Mouse (Mus musculus) liver, postnatal 0 days (tissue): Measurements from ENCODE around the gene Cxcr5. TPM values are rescaled to one million over a fixed set of nuclear protein-coding genes. Genes with fewer than 3 reads are reported as not detected.
A peak's percentile ranks its signal among the peaks of the same experiment; 100 is the strongest.

ENCODE experiments used
- ATAC-seq: fragments of 200-750 bp; cut with Nextera tagmentation; 2 replicates; pipeline ENCODE4 v1.8.0; 2017; ENCODE audit warnings: mild to moderate bottlenecking, moderate library complexity
- DNase-seq: peaks from one replicate; pipeline ENCODE4 v3.0.0-alpha.2; 2016
- H3K27ac ChIP-seq: fragments of 300-500 bp; sonication (generic); 2 replicates; pipeline ENCODE4 v1.5.1; 2014; ENCODE audit warnings: antibody characterized with exemption, moderate library complexity, mild to moderate bottlenecking, low read depth
- H3K27me3 ChIP-seq: fragments of 300-500 bp; sonication (generic); 2 replicates; pipeline ENCODE4 v1.6.1; 2014; ENCODE audit warnings: low read length, control low read depth, mixed read lengths; ENCODE audit not compliant: insufficient read depth
- H3K36me3 ChIP-seq: fragments of 300-500 bp; sonication (generic); replicated peaks from 2 replicates; pipeline ENCODE4 v1.6.1; 2014; ENCODE audit warnings: mild to moderate bottlenecking, control low read depth, low read length, moderate library complexity, mixed read lengths; ENCODE audit not compliant: insufficient read depth
- H3K4me1 ChIP-seq: fragments of 300-500 bp; sonication (generic); 2 replicates; pipeline ENCODE4 v1.6.1; 2014; ENCODE audit warnings: antibody characterized with exemption, mild to moderate bottlenecking, control low read depth; ENCODE audit not compliant: insufficient read depth
- H3K4me2 ChIP-seq: fragments of 300-500 bp; sonication (generic); 2 replicates; pipeline ENCODE4 v1.6.1; 2014; ENCODE audit warnings: low read depth, mild to moderate bottlenecking, low read length, moderate library complexity, mixed read lengths
- H3K4me3 ChIP-seq: fragments of 300-500 bp; sonication (generic); 2 replicates; pipeline ENCODE4 v1.5.1; 2014; ENCODE audit warnings: low read depth, low read length
- H3K9ac ChIP-seq: fragments of 300-500 bp; sonication (generic); replicated peaks from 2 replicates; pipeline ENCODE4 v1.6.1; 2014; ENCODE audit warnings: mild to moderate bottlenecking, moderate library complexity
- H3K9me3 ChIP-seq: fragments of 300-500 bp; sonication (generic); 2 replicates; pipeline ENCODE4 v1.6.1; 2016; ENCODE audit warnings: mild to moderate bottlenecking, control low read depth, low read length, mixed read lengths
- CTCF ChIP-seq: sonication (generic); IDR thresholded peaks from 2 replicates; pipeline ENCODE4 v1.5.1; 2016; ENCODE audit warnings: antibody characterized with exemption, low read depth
- EP300 ChIP-seq: IDR thresholded peaks from 2 replicates; pipeline ENCODE4 v1.6.1; 2016; ENCODE audit warnings: antibody characterized with exemption, low read depth, mild to moderate bottlenecking
- WGBS: fragments of 180-500 bp; shearing (Covaris S2); extraction: QIAGEN DNeasy Blood & Tissue Kit; methylation state at CpG from one replicate; pipeline ENCODE4 v1.1.7; 2014; ENCODE audit not compliant: insufficient replicate concordance; 5-methylcytosine and 5-hydroxymethylcytosine counted together
- polyA plus RNA-seq: library from polyadenylated mRNA; unstranded; fragments of >200 nt; fragmentation: Nextera tagmentation; extraction: Ambion mirVana; gene quantifications from 2 replicates; pipeline ENCODE4 v1.2.1, GENCODE M21; 2015

Gene Cxcr5
- polyA plus RNA-seq, 1 experiment from 2014 or later, result 0.55 TPM

- Histone ChIP-seq H3K9me3 (no peaks in the 10 kb centered on the region), H3K36me3 (no peaks in the 10 kb centered on the region), H3K27ac (peak overlapping the region; percentile 80), H3K4me3 (peak overlapping the region; percentile 70), H3K4me1 (peaks cover 61% of the 10 kb centered on the region), H3K9ac (peak overlapping the region; percentile 85), H3K4me2 (peak overlapping the region; percentile 92), H3K27me3 (peaks cover 12% of the 10 kb centered on the region; the same call in 1 of the 2 replicates)
- WGBS, result under 1% methylated on average over 12 of the region's 12 CpGs
- ATAC-seq, result peak; percentile 20; the same call in 1 of the 2 replicates
- peak; percentile 50 for DNase-seq
- no peak for TF ChIP-seq EP300
Measured at GRCm38 (mm10) chr9:44483510-44484044, 78.1 kb downstream of the Cxcr5 start.

- peaks cover 61% of the 10 kb centered on the region for H3K4me1 ChIP-seq
- H3K27me3 ChIP-seq, result peaks cover 12% of the 10 kb centered on the region; the same call in 1 of the 2 replicates
- WGBS, result under 1% methylated on average over 38 of the region's 39 CpGs
- no peaks in the 10 kb centered on the region for H3K9me3 ChIP-seq
- H3K9ac ChIP-seq, result peak overlapping the region; percentile 85
- H3K4me2 ChIP-seq, result peak overlapping the region; percentile 92
- H3K36me3 ChIP-seq, result no peaks in the 10 kb centered on the region
- no peak for ATAC-seq
- H3K27ac ChIP-seq, result peak overlapping the region; percentile 80
- DNase-seq, result no peak
- peak overlapping the region; percentile 70 for H3K4me3 ChIP-seq
- TF ChIP-seq EP300, result no peak
- no peak for TF ChIP-seq CTCF
Measured at GRCm38 (mm10) chr9:44483041-44483509, 78.6 kb downstream of the Cxcr5 start.

GRCm38 (mm10) chr9:44482552-44482951 lies 79.1 kb downstream of the Cxcr5 start, which contains the start of gene Bcl9l:
Gene Bcl9l, plus strand, starts transcription at chr9:44482825.
- Histone ChIP-seq H3K27ac (peak within 1 kb of the TSS; percentile 80), H3K36me3 (no peaks in the 10 kb centered on the region), H3K9ac (peak within 1 kb of the TSS; percentile 85), H3K4me1 (peaks cover 61% of the 10 kb centered on the region), H3K9me3 (no peaks in the 10 kb centered on the region), H3K27me3 (peaks cover 12% of the 10 kb centered on the region; the same call in 1 of the 2 replicates), H3K4me2 (peak within 1 kb of the TSS; percentile 92), H3K4me3 (peak within 1 kb of the TSS; percentile 70)
- ATAC-seq, result peak; percentile 60
- peak; percentile 88 for DNase-seq
- WGBS, result under 1% methylated on average over 31 of the region's 31 CpGs
- TF ChIP-seq CTCF, result peak; percentile 70
- no peak for TF ChIP-seq EP300

DNA sequence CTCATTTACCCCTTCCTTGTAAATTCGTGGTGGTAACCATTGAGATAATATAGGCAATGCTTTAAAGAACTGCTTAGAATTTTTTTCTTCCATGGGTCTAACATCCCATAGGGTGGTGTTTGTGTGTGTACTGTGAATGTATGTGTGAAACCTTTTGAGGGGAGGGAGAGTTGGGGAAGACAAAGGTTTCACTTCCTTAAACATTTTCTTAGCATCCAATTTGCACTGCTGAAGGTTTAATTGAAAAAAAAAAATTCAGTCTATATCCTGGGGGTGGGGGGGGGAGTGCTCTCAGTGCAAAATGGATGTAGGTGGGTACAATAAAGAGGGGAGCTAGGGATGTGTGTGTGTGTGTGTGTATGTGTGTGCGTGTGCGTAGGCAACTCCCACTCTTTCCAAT lies 79.6 kb downstream of the Cxcr5 start:
- Histone ChIP-seq H3K27ac (0 out of 2 replicates have a peak overlapping the region, but pooled peaks have one; percentile 80), H3K4me3 (peak overlapping the region; percentile 70), H3K9me3 (no peaks in the 10 kb centered on the region), H3K36me3 (no peaks in the 10 kb centered on the region), H3K27me3 (peaks cover 12% of the 10 kb centered on the region; the same call in 1 of the 2 replicates), H3K4me1 (peaks cover 64% of the 10 kb centered on the region), H3K4me2 (peak overlapping the region; percentile 92), H3K9ac (no peak overlapping the region)
- 14% methylated on average over 3 of the region's 3 CpGs for WGBS
- TF ChIP-seq EP300, result no peak
- no peak for TF ChIP-seq CTCF
- no peak for ATAC-seq
- no peak for DNase-seq

DNA sequence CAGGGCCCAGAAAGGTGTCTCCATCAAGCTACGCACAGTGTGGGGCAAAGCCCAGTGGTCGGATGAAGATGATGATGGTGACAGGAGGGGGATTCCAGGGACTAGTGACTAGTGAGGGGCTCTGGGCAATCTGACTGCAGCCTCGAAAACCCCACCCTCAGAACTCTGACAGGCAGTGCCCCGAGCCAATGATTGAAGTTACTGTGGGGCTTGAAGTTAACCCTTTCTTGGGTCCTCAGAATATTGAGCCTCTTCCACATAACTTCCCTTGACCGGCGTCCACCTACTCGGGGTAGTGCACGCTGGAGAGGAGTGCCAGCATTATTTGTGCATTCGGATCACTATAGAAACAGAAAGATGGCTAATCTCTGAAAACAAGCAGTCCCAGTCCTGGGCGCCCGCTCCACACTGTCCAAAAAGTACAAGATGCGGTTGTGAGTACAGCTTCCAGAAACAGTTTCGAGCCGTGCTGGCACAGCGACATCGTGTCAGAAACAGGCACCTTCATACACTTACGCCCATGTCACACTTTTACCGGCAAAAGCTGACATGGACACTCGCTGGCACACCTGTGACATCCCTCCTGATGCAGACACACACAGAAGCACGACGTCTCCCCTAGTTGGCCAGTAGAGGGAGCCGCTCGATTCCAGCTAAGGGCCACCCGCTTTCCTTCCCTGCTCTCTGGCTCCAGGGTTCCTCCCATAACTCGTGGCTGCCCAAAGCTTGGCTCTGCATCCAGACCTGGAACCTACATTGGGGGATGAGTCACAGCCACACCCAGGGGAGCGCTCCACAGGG lies 81.8 kb downstream of the Cxcr5 start:
- Histone ChIP-seq H3K4me2 (peak overlapping the region; percentile 87), H3K9me3 (no peaks in the 10 kb centered on the region), H3K27ac (peak overlapping the region; percentile 72), H3K36me3 (no peaks in the 10 kb centered on the region), H3K4me3 (peak overlapping the region; percentile 57), H3K4me1 (peaks cover 47% of the 10 kb centered on the region), H3K27me3 (peaks cover 12% of the 10 kb centered on the region; the same call in 1 of the 2 replicates), H3K9ac (no peak overlapping the region)
- ATAC-seq (peak; percentile 74), DNase-seq (peak; percentile 78)
- under 1% methylated on average over 26 of the region's 26 CpGs for WGBS
- TF ChIP-seq EP300 (no peak), CTCF (peak; percentile 94)
